Mouse (Mus musculus): ENCODE data around the gene Slc7a6os.

The Slc7a6os gene

GRCm38 (mm10) chr8:106210821-106211345 is at the start of gene Slc7a6os, which contains the start of gene Prmt7:
Slc7a6os (minus strand) TSS chr8:106210935.
Prmt7 (plus strand) TSS chr8:106210936.
- peak; percentile 97 to 98 for DNase-seq (ENCODE audit: low spot score in 2 of 2)

- no peak for DNase-seq (ENCODE audit: low spot score in 2 of 2)
These were observed 49.0 kb upstream of the Slc7a6os start for GRCm38 (mm10) chr8:106259579-106260255.

GRCm38 (mm10) chr8:106258169-106258568 is 47.4 kb upstream of the Slc7a6os start:
- no peak for DNase-seq (ENCODE audit: low spot score in 2 of 2)

- DNase-seq (ENCODE audit: low spot score in 2 of 2) = no peak
These were observed 39.5 kb upstream of the Slc7a6os start for GRCm38 (mm10) chr8:106250186-106250585.

GRCm38 (mm10) chr8:106237106-106237505 is 26.4 kb upstream of the Slc7a6os start:
- no peak for DNase-seq (ENCODE audit: low spot score in 2 of 2)

- DNase-seq (ENCODE audit: low spot score in 2 of 2) = no peak
These were observed 24.0 kb upstream of the Slc7a6os start for GRCm38 (mm10) chr8:106234567-106235261.

- DNase-seq (ENCODE audit: low spot score in 2 of 2) = no peak
These were observed 22.0 kb upstream of the Slc7a6os start for GRCm38 (mm10) chr8:106232751-106233150.

GRCm38 (mm10) chr8:106231536-106231935 is 20.8 kb upstream of the Slc7a6os start:
- DNase-seq (ENCODE audit: low spot score in 2 of 2) = no peak

GRCm38 (mm10) chr8:106226589-106226988 is 15.9 kb upstream of the Slc7a6os start:
- peak; percentile 68 to 69 for DNase-seq (ENCODE audit: low spot score in 2 of 2)

GRCm38 (mm10) chr8:106219620-106220019 is 8.9 kb upstream of the Slc7a6os start:
- no peak for DNase-seq (ENCODE audit: low spot score in 2 of 2)

- no peak for DNase-seq (ENCODE audit: low spot score in 2 of 2)
These were observed 3.2 kb upstream of the Slc7a6os start for GRCm38 (mm10) chr8:106213959-106214358.

- DNase-seq (ENCODE audit: low spot score in 2 of 2) = no peak
These were observed 686 bp upstream of the Slc7a6os start for GRCm38 (mm10) chr8:106211421-106211820.

GRCm38 (mm10) chr8:106210035-106210731 is 552 bp downstream of the Slc7a6os start:
- peak in 1 of 2 experiments; percentile 51 for DNase-seq (ENCODE audit: low spot score in 2 of 2)

- peak; percentile 26 to 31 for DNase-seq (ENCODE audit: low spot score in 2 of 2)
These were observed 11.1 kb downstream of the Slc7a6os start for GRCm38 (mm10) chr8:106199596-106199995.

- peak; percentile 23 to 41 for DNase-seq (ENCODE audit: low spot score in 2 of 2)
These were observed 12.0 kb downstream of the Slc7a6os start for GRCm38 (mm10) chr8:106198741-106199140.

GRCm38 (mm10) chr8:106194062-106194461 is 16.7 kb downstream of the Slc7a6os start:
- DNase-seq (ENCODE audit: low spot score in 2 of 2) = no peak

GRCm38 (mm10) chr8:106193162-106193561 is 17.6 kb downstream of the Slc7a6os start:
- no peak for DNase-seq (ENCODE audit: low spot score in 2 of 2)

GRCm38 (mm10) chr8:106191639-106192038 is 19.1 kb downstream of the Slc7a6os start:
- DNase-seq (ENCODE audit: low spot score in 2 of 2) = no peak

- no peak for DNase-seq (ENCODE audit: low spot score in 2 of 2)
These were observed 21.6 kb downstream of the Slc7a6os start for GRCm38 (mm10) chr8:106189162-106189561.

- no peak for DNase-seq (ENCODE audit: low spot score in 2 of 2)
These were observed 24.3 kb downstream of the Slc7a6os start for GRCm38 (mm10) chr8:106186394-106186793.

- no peak for DNase-seq (ENCODE audit: low spot score in 2 of 2)
These were observed 25.0 kb downstream of the Slc7a6os start for GRCm38 (mm10) chr8:106185628-106186270.

GRCm38 (mm10) chr8:106178428-106178827 is 32.3 kb downstream of the Slc7a6os start:
- no peak for DNase-seq (ENCODE audit: low spot score in 2 of 2)
